Mouse (Mus musculus): ENCODE measurements around the gene B4galt4. TPM values are rescaled to one million over a fixed set of nuclear protein-coding genes. Genes with fewer than 3 reads are reported as not detected.

B4galt4 gene
- polyA plus RNA-seq (2011; ENCODE audit: insufficient read depth, insufficient read length, low read depth, missing spikeins): 17.1 and 19.2 TPM in 2 replicates

GRCm38 (mm10) chr16:38742113-38742658 lies at the start of gene B4galt4:
B4galt4 (plus strand) TSS chr16:38742264.
- Histone ChIP-seq H3K9me3 (replicated peaks; ENCODE audit: control insufficient read depth, insufficient read depth, low read length, poor library complexity, severe bottlenecking) (no peaks in the 10 kb centered on the region), H3K36me3 (ENCODE audit: control insufficient read depth, insufficient read depth, low read length, poor library complexity, severe bottlenecking) (no peaks in the 10 kb centered on the region), H3K4me1 (ENCODE audit: control insufficient read depth, insufficient read depth, low read length) (no peaks in the 10 kb centered on the region), H3K27ac (ENCODE audit: insufficient read depth, low read length) (no peak within 1 kb of the TSS), H3K27me3 (ENCODE audit: control insufficient read depth, insufficient read depth, low read length, poor library complexity, severe bottlenecking) (no peaks in the 10 kb centered on the region), H3K9ac (ENCODE audit: low read depth, poor library complexity, severe bottlenecking) (peak within 1 kb of the TSS; percentile 79), H3K4me3 (ENCODE audit: low read depth, low read length) (peak within 1 kb of the TSS; percentile 82)
- peak; percentile 18 for TF ChIP-seq POLR2A (IDR thresholded peaks at IDR 0.05; ENCODE audit: insufficient read depth, low read length)
- TF ChIP-seq EP300 (IDR thresholded peaks at IDR 0.05; ENCODE audit: insufficient read depth, low read depth, low read length): no peak

GRCm38 (mm10) chr16:38694906-38695540 lies 47.0 kb upstream of the B4galt4 start:
- Histone ChIP-seq H3K27me3 (ENCODE audit: control insufficient read depth, insufficient read depth, low read length, poor library complexity, severe bottlenecking) (no peaks in the 10 kb centered on the region), H3K9me3 (replicated peaks; ENCODE audit: control insufficient read depth, insufficient read depth, low read length, poor library complexity, severe bottlenecking) (no peaks in the 10 kb centered on the region), H3K27ac (ENCODE audit: insufficient read depth, low read length) (no peak overlapping the region), H3K4me1 (ENCODE audit: control insufficient read depth, insufficient read depth, low read length) (no peaks in the 10 kb centered on the region), H3K9ac (ENCODE audit: low read depth, poor library complexity, severe bottlenecking) (no peak overlapping the region), H3K36me3 (ENCODE audit: control insufficient read depth, insufficient read depth, low read length, poor library complexity, severe bottlenecking) (no peaks in the 10 kb centered on the region), H3K4me3 (ENCODE audit: low read depth, low read length) (no peak overlapping the region)
- TF ChIP-seq POLR2A (IDR thresholded peaks at IDR 0.05; ENCODE audit: insufficient read depth, low read length) (no peak), EP300 (IDR thresholded peaks at IDR 0.05; ENCODE audit: insufficient read depth, low read depth, low read length) (no peak), CTCF (IDR thresholded peaks at IDR 0.05; ENCODE audit: low read depth, low read length) (no peak)

DNA sequence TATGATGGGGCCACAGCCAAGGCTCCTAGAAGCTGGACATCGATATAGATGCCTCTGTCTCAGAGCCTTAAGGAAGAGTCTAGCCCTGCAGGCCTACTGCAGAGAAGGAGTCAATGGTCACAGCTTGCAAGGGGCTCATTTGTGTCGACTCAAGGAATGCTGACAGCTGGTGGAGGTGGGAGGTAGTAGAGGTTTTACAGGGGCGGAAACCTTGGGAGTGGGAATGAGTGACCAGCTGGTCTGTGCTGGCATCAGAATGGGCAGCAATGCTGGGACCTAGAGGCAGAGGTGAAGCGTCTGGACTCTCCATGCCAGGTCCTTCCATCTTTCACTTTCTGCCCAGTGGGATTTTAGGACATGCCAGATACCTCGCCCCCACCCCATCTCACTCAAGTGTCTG lies 46.5 kb upstream of the B4galt4 start:
- Histone ChIP-seq H3K9ac (ENCODE audit: low read depth, poor library complexity, severe bottlenecking) (no peak overlapping the region), H3K4me1 (ENCODE audit: control insufficient read depth, insufficient read depth, low read length) (no peaks in the 10 kb centered on the region), H3K27me3 (ENCODE audit: control insufficient read depth, insufficient read depth, low read length, poor library complexity, severe bottlenecking) (no peaks in the 10 kb centered on the region), H3K27ac (ENCODE audit: insufficient read depth, low read length) (no peak overlapping the region), H3K9me3 (replicated peaks; ENCODE audit: control insufficient read depth, insufficient read depth, low read length, poor library complexity, severe bottlenecking) (no peaks in the 10 kb centered on the region), H3K4me3 (ENCODE audit: low read depth, low read length) (no peak overlapping the region), H3K36me3 (ENCODE audit: control insufficient read depth, insufficient read depth, low read length, poor library complexity, severe bottlenecking) (no peaks in the 10 kb centered on the region)
- TF ChIP-seq EP300 (IDR thresholded peaks at IDR 0.05; ENCODE audit: insufficient read depth, low read depth, low read length) (no peak), CTCF (IDR thresholded peaks at IDR 0.05; ENCODE audit: low read depth, low read length) (no peak), POLR2A (IDR thresholded peaks at IDR 0.05; ENCODE audit: insufficient read depth, low read length) (no peak)

DNA sequence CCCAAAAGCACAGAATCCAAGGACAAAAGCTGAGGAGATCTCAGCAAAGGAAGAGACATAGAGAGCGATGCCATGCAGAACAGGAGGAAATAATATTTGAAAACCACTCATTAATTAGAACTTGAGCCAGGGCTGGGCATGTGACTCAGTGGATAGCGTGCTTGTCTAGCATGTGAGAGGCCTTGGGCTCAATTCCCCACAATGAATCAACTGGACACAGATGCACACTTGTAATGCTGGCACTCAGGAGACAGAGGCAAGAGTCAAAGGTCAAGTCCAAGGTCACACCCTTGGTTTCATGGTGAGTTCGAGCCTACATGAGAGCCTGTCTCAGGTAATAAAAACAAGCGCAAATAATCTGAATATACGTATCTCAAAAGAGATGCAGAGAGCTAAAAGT lies 44.5 kb upstream of the B4galt4 start:
- H3K9ac ChIP-seq (ENCODE audit: low read depth, poor library complexity, severe bottlenecking): no peak overlapping the region
- H3K9me3 ChIP-seq (replicated peaks; ENCODE audit: control insufficient read depth, insufficient read depth, low read length, poor library complexity, severe bottlenecking): no peaks in the 10 kb centered on the region
- H3K27me3 ChIP-seq (ENCODE audit: control insufficient read depth, insufficient read depth, low read length, poor library complexity, severe bottlenecking): no peaks in the 10 kb centered on the region
- H3K27ac ChIP-seq (ENCODE audit: insufficient read depth, low read length): no peak overlapping the region
- no peak for TF ChIP-seq POLR2A (IDR thresholded peaks at IDR 0.05; ENCODE audit: insufficient read depth, low read length)
- no peak for TF ChIP-seq EP300 (IDR thresholded peaks at IDR 0.05; ENCODE audit: insufficient read depth, low read depth, low read length)
- TF ChIP-seq CTCF (IDR thresholded peaks at IDR 0.05; ENCODE audit: low read depth, low read length): no peak
- no peak overlapping the region for H3K4me3 ChIP-seq (ENCODE audit: low read depth, low read length)
- H3K36me3 ChIP-seq (ENCODE audit: control insufficient read depth, insufficient read depth, low read length, poor library complexity, severe bottlenecking): no peaks in the 10 kb centered on the region
- no peaks in the 10 kb centered on the region for H3K4me1 ChIP-seq (ENCODE audit: control insufficient read depth, insufficient read depth, low read length)

GRCm38 (mm10) chr16:38700392-38701162 lies 41.5 kb upstream of the B4galt4 start:
- H3K9me3 ChIP-seq (replicated peaks; ENCODE audit: control insufficient read depth, insufficient read depth, low read length, poor library complexity, severe bottlenecking): no peaks in the 10 kb centered on the region

More at GRCm38 (mm10) chr16:38700392-38701162, 41.5 kb upstream of the B4galt4 start:
- H3K9ac ChIP-seq (ENCODE audit: low read depth, poor library complexity, severe bottlenecking): no peak overlapping the region
- no peaks in the 10 kb centered on the region for H3K27me3 ChIP-seq (ENCODE audit: control insufficient read depth, insufficient read depth, low read length, poor library complexity, severe bottlenecking)
- H3K4me1 ChIP-seq (ENCODE audit: control insufficient read depth, insufficient read depth, low read length): no peaks in the 10 kb centered on the region
- H3K27ac ChIP-seq (ENCODE audit: insufficient read depth, low read length): no peak overlapping the region
- no peaks in the 10 kb centered on the region for H3K36me3 ChIP-seq (ENCODE audit: control insufficient read depth, insufficient read depth, low read length, poor library complexity, severe bottlenecking)
- H3K4me3 ChIP-seq (ENCODE audit: low read depth, low read length): no peak overlapping the region
- TF ChIP-seq CTCF (IDR thresholded peaks at IDR 0.05; ENCODE audit: low read depth, low read length): no peak
- no peak for TF ChIP-seq POLR2A (IDR thresholded peaks at IDR 0.05; ENCODE audit: insufficient read depth, low read length)
- no peak for TF ChIP-seq EP300 (IDR thresholded peaks at IDR 0.05; ENCODE audit: insufficient read depth, low read depth, low read length)

All from ES-Bruce4 (cell line).